Mouse (Mus musculus) embryonic facial prominence, embryonic 11.5 days (tissue): ENCODE measurements at regions not wholly inside any gene's neighbourhood (a gene's known extent, or its start where the extent isn't known, plus 50 kb on each side); places are given as distances from the start of the nearest gene placed in this dataset.

Experiments used
- ATAC-seq: fragments of 200-750 bp; cut with Nextera tagmentation; replicated peaks from 2 replicates; pipeline ENCODE4 v1.8.0; 2017; ENCODE audit warnings: low read depth; ENCODE audit not compliant: insufficient number of reproducible peaks, low FRiP score, low TSS enrichment
- DNase-seq: peaks from one replicate; pipeline ENCODE4 v3.0.0-alpha.2; 2015; ENCODE audit warnings: low spot score
- H3K27ac ChIP-seq: fragments of 300-500 bp; sonication (generic); replicated peaks from 2 replicates; pipeline ENCODE4 v1.5.1; 2014; ENCODE audit warnings: mild to moderate bottlenecking, low read depth, low read length, control low read depth
- H3K27me3 ChIP-seq: fragments of 300-500 bp; sonication (generic); 2 replicates; pipeline ENCODE4 v1.6.1; 2014; ENCODE audit warnings: mild to moderate bottlenecking, low read length, moderate library complexity, mixed read lengths; ENCODE audit not compliant: control insufficient read depth, insufficient read depth
- H3K36me3 ChIP-seq: fragments of 300-500 bp; sonication (generic); replicated peaks from 2 replicates; pipeline ENCODE4 v1.6.1; 2014; ENCODE audit warnings: low read depth, mild to moderate bottlenecking, low read length, moderate library complexity, mixed read lengths; ENCODE audit not compliant: control insufficient read depth, insufficient read depth
- H3K4me1 ChIP-seq: fragments of 300-500 bp; sonication (generic); 2 replicates; pipeline ENCODE4 v1.6.1; 2014; ENCODE audit warnings: low read length, mixed read lengths; ENCODE audit not compliant: control insufficient read depth, insufficient read depth
- H3K4me2 ChIP-seq: fragments of 300-500 bp; sonication (generic); 2 replicates; pipeline ENCODE4 v1.6.1; 2014; ENCODE audit warnings: low read depth, mild to moderate bottlenecking, control low read depth, low read length, moderate library complexity
- H3K4me3 ChIP-seq: fragments of 300-500 bp; sonication (generic); 2 replicates; pipeline ENCODE4 v1.5.1; 2014; ENCODE audit warnings: low read depth, low read length, control low read depth
- H3K9ac ChIP-seq: fragments of 300-500 bp; sonication (generic); replicated peaks from 2 replicates; pipeline ENCODE4 v1.6.1; 2014; ENCODE audit warnings: mild to moderate bottlenecking, control low read depth, low read length
- H3K9me3 ChIP-seq: fragments of 300-500 bp; sonication (generic); replicated peaks from 2 replicates; pipeline ENCODE4 v1.6.1; 2016; ENCODE audit warnings: mild to moderate bottlenecking, low read length, inconsistent platforms, mixed read lengths; ENCODE audit not compliant: control insufficient read depth
- WGBS: fragments of 180-500 bp; shearing (Covaris S2); extraction: QIAGEN DNeasy Blood & Tissue Kit; methylation state at CpG from one replicate; pipeline ENCODE4 v1.1.7; 2014; 5-methylcytosine and 5-hydroxymethylcytosine counted together

- ATAC-seq (no peak), DNase-seq (no peak)
- Histone ChIP-seq H3K4me1 (no peaks in the 10 kb centered on the region), H3K4me3 (no peak overlapping the region), H3K27ac (no peak overlapping the region), H3K36me3 (no peaks in the 10 kb centered on the region), H3K9me3 (no peaks in the 10 kb centered on the region), H3K4me2 (no peak overlapping the region), H3K27me3 (no peaks in the 10 kb centered on the region), H3K9ac (no peak overlapping the region)
- 71% methylated on average over 4 of the region's 4 CpGs for WGBS
Observed at GRCm38 (mm10) chr11:113008521-113008920, 226.5 kb downstream of the Sox9 start.

GRCm38 (mm10) chr11:113009376-113009775 lies 227.4 kb downstream of the Sox9 start:
- no peak overlapping the region for H3K27ac ChIP-seq
- H3K27me3 ChIP-seq = no peaks in the 10 kb centered on the region
- DNase-seq = no peak
- H3K9me3 ChIP-seq = no peaks in the 10 kb centered on the region
- H3K4me2 ChIP-seq = no peak overlapping the region
- H3K4me1 ChIP-seq = no peaks in the 10 kb centered on the region; the same call in 1 of the 2 replicates
- no peak for ATAC-seq
- H3K36me3 ChIP-seq = no peaks in the 10 kb centered on the region
- no peak overlapping the region for H3K9ac ChIP-seq
- H3K4me3 ChIP-seq = no peak overlapping the region
- 94% methylated on average over 6 of the region's 6 CpGs for WGBS

GRCm38 (mm10) chr11:113010906-113011305 lies 228.9 kb downstream of the Sox9 start:
- no peak for ATAC-seq
- no peaks in the 10 kb centered on the region for H3K27me3 ChIP-seq
- H3K4me3 ChIP-seq = no peak overlapping the region
- H3K36me3 ChIP-seq = no peaks in the 10 kb centered on the region
- peaks cover 6% of the 10 kb centered on the region; the same call in 1 of the 2 replicates for H3K4me1 ChIP-seq
- H3K9me3 ChIP-seq = no peaks in the 10 kb centered on the region
- DNase-seq = no peak
- no peak overlapping the region for H3K4me2 ChIP-seq
- WGBS = 88% methylated on average over 5 of the region's 5 CpGs
- H3K27ac ChIP-seq = no peak overlapping the region
- H3K9ac ChIP-seq = no peak overlapping the region

DNA sequence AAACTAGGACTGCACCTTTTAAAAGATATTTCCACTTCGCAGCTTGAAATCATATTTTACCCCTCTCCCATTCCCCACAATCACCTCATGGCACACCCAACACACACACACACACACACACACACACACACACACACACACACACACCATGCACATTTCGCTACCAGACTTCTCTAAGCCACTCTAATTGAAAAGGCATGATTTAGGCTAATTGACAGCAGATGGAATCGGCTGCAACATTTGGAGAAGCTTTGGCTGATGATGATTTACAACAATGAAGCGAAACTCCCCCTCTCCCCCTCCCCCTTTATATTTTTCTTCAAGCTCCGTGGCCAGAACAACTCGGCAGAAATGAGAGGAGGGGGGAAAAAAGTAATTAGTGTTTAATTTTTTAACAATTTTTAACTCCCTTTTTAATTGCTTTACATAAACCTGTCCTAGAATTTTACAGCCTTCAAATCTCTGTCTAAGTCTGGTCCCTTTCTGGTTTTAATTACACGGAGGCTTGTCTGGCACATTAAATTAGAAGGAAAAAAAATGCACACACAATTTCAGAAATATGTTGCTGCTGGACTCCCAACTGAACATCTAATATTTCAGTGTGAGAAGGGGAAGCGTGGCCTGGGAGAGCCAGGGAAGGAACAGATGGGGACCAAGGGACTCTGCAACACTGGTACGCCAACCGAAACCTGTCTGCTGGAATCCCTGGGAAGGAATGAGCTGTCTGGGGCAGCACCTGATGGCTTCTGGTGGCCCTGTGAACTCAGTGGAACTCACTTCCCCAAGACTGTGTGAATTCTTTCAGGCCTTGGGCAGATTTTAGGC lies 232.4 kb downstream of the Sox9 start:
- Histone ChIP-seq H3K9me3 (no peaks in the 10 kb centered on the region), H3K36me3 (no peaks in the 10 kb centered on the region), H3K4me1 (peaks cover 13% of the 10 kb centered on the region), H3K9ac (no peak overlapping the region), H3K27me3 (no peaks in the 10 kb centered on the region), H3K4me3 (no peak overlapping the region), H3K27ac (peak overlapping the region; percentile 72), H3K4me2 (no peak overlapping the region)
- no peak for ATAC-seq
- DNase-seq = peak; percentile 96
- 20% methylated on average over 10 of the region's 10 CpGs for WGBS

- no peaks in the 10 kb centered on the region for H3K9me3 ChIP-seq
- no peaks in the 10 kb centered on the region for H3K27me3 ChIP-seq
- H3K9ac ChIP-seq = no peak overlapping the region
- H3K36me3 ChIP-seq = no peaks in the 10 kb centered on the region
- H3K4me1 ChIP-seq = peaks cover 13% of the 10 kb centered on the region
- DNase-seq (no peak), ATAC-seq (no peak)
- H3K4me3 ChIP-seq = no peak overlapping the region
- H3K4me2 ChIP-seq = no peak overlapping the region
- 47% methylated on average over 13 of the region's 13 CpGs for WGBS
- H3K27ac ChIP-seq = no peak overlapping the region; the same call in 1 of the 2 replicates
Observed at GRCm38 (mm10) chr11:113015686-113016304, 233.8 kb downstream of the Sox9 start.

- no peaks in the 10 kb centered on the region for H3K27me3 ChIP-seq
- peaks cover 17% of the 10 kb centered on the region for H3K4me1 ChIP-seq
- H3K4me3 ChIP-seq = no peak overlapping the region
- H3K9me3 ChIP-seq = no peaks in the 10 kb centered on the region
- DNase-seq (peak; percentile 67), ATAC-seq (peak; percentile 45; the same call in 1 of the 2 replicates)
- 0 out of 2 replicates have a peak overlapping the region, but pooled peaks have one; percentile 16 for H3K27ac ChIP-seq
- no peaks in the 10 kb centered on the region for H3K36me3 ChIP-seq
- no peak overlapping the region for H3K4me2 ChIP-seq
- WGBS = 26% methylated on average over 7 of the region's 7 CpGs
- H3K9ac ChIP-seq = no peak overlapping the region
Observed at GRCm38 (mm10) chr11:113016801-113017715, 235.0 kb downstream of the Sox9 start.

GRCm38 (mm10) chr11:113021533-113021932 lies 239.5 kb downstream of the Sox9 start:
- Histone ChIP-seq H3K4me3 (no peak overlapping the region), H3K27ac (no peak overlapping the region), H3K4me1 (peaks cover 7% of the 10 kb centered on the region), H3K36me3 (no peaks in the 10 kb centered on the region), H3K27me3 (no peaks in the 10 kb centered on the region), H3K9ac (no peak overlapping the region), H3K9me3 (no peaks in the 10 kb centered on the region), H3K4me2 (no peak overlapping the region)
- WGBS = 21% methylated on average over 4 of the region's 4 CpGs
- DNase-seq (peak; percentile 75), ATAC-seq (peak; percentile 57; the same call in 1 of the 2 replicates)
